Mouse (Mus musculus) leukemia stem cell, adult 10-12 weeks (primary cell): ENCODE data around the gene H60b. TPM values are rescaled to one million over a fixed set of nuclear protein-coding genes. Genes with fewer than 3 reads are reported as not detected.

Experiments used
- polyA plus RNA-seq: library from polyadenylated mRNA; stranded (reverse); fragments of >175 nt; gene quantifications from 2 replicates; pipeline ENCODE4 v1.2.3, GENCODE M21; 2012; ENCODE audit warnings: low replicate concordance

H60b gene
- polyA plus RNA-seq = not detected in 2 replicates

DNA sequence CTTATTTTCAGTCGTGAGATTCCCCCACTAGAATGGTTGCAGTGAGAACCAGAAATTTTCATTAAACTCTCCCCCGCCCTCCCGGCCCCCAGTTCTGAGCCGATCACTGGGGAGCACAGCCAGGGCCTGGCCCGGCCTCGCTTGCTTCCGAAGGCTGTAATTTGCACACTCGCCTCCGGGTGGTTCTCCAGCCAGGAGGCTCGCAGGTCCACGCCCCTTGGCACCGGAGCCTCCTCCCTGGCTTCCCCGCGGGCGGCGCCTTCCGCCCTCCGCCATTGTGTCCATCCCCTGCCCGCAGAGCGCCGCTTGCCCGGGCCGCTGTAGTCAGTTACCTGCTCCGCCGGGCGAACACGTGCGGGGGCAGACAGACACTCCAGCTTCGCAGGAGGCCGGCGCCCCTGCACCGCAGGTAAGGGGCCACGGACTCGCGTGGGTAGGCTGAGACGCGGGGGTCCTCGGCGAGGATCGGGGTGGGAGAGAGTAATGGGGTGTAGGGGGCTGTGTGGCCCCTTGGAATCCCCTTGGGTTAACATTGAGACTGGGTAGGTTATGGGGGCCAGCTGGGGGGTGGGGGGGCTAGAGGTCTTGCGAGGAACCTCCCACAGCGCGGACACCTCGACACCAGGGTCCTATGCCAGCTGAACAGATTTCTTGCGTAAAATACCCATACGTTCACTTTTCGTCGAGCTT is at the start of gene H60b, which contains the start of gene Raet1e:
Gene H60b (plus strand): TSS at position 277 of the 690 bp plus-strand sequence.
Gene Raet1e (plus strand): TSS at position 260 of the 690 bp plus-strand sequence.

DNA sequence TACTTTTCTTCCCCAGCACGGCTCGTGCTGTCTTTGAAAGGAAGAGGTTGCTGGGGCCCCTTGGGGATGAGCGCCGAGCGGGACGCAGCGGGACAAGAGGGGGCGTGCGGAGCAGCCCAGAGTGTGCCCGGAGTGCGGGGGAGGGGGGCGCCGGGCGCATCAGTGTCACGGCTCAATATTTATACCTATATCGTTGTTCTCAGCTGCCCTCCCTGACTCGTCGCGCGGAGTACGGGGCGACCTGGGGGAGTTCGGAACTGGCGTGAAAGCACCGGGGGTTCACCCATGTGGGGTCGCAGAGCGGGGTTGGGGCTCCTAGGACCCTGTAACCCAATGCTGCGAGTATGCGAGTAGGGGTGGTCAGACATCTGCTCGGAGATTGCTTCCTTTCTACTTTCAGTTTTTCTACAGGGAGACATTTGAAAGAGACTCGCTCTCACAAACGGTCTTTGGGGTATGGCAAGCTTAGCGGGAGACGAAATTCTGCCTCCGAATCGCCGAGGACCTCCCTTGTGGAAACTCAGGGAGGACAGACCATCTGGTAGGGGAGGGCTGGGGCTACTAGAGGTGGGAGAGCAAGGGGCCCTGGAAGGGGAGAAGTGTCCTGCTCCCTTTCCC is 9.2 kb upstream of the H60b start, which contains the start of gene E030030I06Rik:
Gene E030030I06Rik (minus strand): TSS at position 198 of the 618 bp plus-strand sequence.

Other genes starting within 250 kb of the H60b start
- not detected in 2 replicates for gene 4930444G20Rik, start 90.5 kb upstream of the H60b start, polyA plus RNA-seq
- not detected in 2 replicates for gene E030030I06Rik, start 9.3 kb upstream of the H60b start, polyA plus RNA-seq
- gene Raet1e, start within 50 bp of the H60b start, polyA plus RNA-seq = not detected in 2 replicates
- gene Raet1d, start 202.0 kb downstream of the H60b start, polyA plus RNA-seq = not detected in 2 replicates